Mouse (Mus musculus): ENCODE measurements around the gene Gna14.
A peak's percentile ranks its signal among the peaks of the same experiment; 100 is the strongest.

Gna14 gene

DNA sequence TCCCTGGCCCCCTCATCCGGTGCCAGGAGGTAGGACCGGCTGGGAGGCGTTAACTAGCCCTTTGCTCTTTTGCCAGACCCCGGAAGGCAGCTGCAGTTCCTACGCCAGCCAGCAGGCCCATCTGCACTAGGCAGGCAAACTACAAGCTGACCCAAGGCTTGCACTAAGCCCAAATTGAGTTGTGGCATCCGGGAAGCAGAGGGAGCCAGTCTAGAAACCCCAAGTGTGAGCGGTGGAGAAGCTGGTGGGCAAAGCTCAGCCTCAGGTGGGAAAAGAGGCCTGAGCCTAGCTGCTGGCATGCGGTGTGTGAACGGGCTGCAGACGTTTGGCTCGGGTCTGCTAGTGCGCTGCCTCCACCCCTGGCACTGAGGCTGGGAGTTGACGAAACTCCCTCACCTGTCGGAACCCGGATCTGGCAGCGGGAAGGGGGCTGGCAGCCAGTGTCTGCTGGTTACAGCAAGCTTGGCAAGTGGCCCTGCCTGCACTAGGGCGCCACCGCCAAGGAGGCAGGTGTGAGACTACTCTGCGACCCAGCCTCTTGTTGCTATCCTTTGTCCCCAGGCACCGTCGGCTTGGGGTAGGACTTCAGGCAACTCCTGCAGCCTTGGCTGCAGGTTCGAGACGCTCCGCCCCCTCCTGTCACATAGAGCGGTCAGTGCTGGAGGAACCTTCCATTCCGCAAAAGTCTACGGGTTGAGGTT, at the start of gene Gna14:
Gna14 (plus strand) TSS at position 232 of the 701 bp plus-strand sequence.
- DNase-seq: peak; percentile 64 to 68

DNA sequence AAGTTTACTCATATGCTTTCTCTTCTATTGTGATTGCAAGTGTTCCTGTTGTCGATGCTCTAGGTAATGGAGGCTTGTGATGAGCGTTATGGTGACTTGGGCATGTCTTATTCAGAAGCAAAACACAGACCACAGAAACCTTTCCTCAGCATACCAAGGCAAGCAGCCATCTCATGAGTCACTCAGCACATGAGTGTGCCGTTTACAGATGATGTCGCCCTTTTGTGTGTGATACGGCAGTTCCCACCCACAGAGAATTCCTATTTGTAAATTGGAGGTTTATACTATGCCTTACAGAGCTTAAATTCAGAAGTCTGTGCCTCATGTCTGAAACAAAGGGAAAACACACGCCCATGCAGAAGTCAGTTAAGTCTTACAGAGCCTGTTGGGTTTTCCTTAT, 49.0 kb upstream of the Gna14 start:
- no peak for DNase-seq

DNA sequence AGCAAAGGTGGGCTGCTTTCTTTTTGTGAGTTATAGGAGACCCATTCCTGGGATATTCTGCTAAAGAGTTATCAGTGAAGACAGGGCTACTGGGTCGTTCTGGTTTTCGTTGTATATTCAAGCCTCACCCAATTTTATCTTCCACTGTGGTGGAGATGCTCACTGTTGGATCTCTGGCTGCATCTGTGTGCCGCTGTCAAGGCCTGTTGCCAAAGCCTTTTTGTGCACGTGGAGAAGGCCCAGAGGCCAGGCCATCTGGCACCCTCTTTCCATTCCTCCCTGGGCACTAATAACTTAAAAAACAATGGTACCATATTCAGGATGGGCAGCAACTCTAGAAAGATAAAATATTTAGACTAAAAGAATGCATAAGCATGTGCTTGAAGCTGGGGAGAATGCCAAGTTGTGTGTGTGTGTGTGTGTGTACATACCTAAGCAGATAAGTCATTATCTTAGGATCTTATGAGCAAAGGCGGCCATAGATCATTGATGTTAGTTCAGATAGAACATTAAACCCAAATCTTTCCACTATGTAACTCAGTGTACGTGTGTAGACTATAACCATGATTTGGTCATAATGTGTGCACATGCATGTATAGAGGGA, 45.3 kb upstream of the Gna14 start:
- DNase-seq: no peak

DNA sequence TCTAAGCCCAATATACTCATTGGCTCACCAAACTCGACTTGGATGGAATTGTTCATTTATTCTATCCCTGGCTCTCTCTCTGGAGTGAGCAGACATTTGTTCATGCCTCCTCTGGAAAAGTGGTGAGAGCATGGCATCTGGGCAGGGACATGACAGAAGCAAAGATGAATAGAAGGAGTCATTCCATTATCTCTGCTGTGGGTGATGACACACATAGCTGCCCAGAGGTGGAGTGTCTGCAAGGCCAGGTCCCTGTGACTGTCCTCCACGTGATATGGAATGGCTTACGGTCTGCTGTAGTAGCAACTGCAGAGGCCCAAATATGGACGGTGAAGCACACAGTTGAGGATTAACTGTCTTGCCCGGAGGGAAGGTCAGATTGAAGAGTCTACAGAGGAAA, 41.2 kb upstream of the Gna14 start:
- DNase-seq: no peak

DNA sequence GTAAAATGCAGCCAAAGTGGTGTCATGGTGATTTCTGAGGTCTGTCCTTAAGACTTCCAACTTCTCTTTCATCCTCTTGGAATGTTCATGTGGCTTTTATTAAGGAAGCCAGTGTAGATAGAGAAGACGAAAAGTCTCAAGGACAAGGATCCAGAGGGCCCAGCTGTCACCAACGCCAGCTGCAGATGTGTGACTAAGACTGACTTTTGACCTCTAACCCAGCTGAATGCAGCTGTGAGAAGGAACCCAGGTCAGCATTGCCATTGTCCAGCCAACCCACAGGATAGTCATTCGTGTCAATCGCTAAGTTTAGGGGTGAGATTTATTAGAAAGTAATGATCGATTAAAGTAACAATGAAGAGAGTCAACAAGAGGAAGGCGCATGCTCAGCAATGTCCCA, 32.5 kb upstream of the Gna14 start:
- DNase-seq: no peak

DNA sequence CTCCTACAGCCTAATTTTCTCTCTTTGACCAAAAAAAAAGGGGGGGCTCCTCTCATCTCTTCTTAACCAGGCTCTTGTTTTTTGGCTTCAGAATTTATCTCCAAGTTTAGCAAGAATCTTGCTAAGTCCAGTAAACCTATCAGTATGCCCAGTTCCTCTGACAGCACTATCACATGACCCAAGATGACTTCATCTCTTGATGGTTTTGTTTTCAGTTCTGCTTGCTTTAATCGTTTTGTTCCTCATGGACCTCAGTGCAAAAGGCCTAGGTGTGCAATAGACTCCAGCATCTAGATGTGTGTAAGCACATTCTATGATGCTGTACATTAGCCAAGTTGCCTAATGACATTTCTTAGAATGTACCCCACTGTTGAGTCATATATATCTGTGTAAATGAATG, 27.8 kb upstream of the Gna14 start:
- DNase-seq: no peak

DNA sequence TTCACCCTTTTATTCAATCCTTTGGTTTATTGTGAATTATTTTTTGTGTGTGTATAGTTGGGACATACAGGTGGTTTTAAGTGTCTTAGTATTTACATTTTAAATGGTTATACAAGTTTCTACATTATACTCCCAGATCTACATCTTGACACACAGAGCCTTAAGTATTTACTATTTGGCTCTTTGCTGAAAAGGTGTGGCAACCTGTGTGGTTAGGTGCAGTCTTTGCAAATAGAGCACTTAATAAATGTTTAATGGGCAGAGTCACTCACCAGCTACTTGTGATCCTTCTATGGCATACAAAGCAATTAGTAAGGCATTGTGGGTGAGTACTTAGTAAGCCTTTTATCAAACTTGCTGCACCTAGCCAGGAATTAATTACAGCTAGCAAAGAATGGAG, 24.3 kb upstream of the Gna14 start:
- no peak for DNase-seq

DNA sequence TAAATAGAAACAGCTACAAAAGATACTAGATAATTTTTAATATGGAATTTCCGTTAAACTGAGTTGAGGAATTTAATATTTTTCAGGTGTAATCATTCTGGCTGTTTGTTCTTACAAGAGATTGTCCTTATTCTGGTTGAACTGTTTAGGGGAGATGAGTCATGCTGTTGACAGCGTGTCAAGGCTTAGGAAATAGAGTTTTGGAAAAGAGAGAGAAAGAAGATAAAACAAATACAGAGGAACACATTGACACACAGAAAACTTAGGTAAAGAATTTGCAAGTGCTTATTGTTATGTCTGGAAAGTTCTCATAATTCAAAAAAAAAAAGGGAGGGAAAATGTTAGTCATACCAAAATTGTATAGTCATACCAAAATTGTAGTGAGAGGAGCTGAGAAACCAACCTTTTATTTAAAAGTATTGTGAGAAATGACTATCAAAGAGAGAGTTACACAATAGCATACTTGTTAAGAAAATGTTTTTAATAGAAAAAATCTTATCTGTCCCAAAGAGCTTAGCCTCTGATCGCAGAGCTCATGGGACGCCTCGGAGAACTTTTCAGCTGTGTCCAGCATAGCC, 17.4 kb upstream of the Gna14 start:
- no peak for DNase-seq

DNA sequence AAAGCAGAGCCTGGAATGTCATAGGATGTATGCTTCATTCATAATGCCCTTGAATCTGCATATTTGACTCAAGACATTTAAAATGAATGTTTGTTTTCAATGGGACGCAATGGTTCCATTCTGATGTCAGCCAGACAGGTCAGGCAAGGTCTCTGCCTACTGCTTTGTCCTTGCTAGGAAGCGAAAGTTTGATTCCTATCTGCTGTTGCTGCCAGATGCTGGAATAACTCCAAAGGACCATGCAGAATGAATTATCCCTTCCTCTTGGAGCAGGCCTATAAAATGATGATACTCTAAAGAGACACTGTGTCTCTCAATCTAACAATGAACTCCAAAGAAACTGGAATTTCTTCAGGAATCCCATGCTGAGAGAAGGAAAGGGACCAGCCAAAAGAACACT, 10.0 kb upstream of the Gna14 start:
- no peak for DNase-seq

DNA sequence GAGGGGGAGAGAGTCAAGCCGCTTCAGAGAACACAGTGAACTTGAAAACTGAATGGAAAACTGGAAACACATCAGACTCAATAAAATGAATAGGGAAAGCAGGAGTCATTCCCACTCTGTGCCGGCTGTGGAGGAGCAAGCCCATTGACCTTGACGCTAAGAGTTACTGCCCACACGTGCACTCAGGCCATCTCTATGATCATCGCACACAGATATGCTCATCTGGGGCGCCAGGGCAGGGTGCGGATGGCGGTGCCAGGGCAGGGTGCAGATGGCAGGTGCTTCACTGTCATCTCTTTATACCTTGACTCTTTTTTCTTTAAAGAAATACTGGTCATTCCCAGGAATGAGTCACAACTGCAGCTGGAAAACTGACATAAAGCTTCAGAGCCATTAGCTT, 4.2 kb upstream of the Gna14 start:
- no peak for DNase-seq

DNA sequence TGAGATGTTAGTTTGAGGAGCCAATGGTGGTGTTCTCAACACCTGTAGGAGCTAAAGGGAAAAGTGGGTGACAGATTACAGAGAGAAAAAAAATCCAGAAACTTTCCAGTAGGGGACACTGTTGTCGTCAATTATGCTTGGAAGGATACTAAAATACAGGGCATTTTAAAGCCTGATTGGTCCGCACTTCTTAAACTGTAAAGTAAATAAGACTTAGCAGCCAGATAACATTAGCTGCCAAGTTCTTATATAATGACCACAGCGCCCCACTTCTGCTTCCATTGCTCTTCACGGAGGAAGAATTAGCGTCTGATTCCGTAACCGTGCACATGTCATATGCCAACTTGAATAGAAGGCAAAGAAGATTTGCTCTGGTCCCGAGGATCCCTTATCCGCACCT, 683 bp upstream of the Gna14 start:
- DNase-seq: no peak

DNA sequence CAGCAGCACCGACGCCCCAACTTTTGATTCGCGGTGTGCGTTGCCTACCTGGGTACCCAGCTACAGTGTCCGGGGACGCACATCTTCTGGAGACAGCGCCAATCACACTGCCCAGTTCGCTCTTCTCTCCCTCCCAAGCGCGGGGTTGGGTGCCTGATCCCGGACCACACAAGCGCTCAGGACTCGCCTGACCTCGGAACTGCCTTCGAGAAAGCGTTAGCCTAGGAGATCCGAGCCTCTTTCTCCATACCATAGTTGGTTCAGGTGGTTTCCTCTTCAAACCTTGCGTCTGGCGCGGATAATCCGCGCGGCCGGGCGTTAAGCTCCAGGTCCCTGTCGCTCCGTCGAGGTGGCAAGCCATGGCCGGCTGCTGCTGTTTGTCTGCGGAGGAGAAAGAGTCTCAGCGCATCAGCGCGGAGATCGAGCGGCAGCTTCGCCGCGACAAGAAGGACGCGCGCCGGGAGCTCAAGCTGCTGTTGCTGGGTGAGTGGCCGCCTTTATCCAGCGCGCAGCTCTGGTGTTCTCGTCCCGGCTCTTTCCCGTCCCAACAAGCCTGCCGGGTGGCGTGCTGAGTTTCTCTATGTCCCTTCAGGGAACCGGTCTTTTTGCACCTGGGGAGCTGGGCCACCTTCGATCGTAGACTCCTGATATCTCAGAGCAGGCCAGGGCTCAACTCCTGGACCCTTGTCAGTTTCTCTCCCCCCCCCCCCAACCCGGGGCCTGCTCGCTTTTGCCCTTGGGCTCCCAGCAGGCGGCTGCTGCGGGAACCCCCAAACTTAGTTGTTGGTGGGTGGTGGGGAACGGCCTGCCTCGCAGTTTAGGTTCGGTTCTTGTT, 990 bp downstream of the Gna14 start:
- peak; percentile 8 to 14 for DNase-seq

DNA sequence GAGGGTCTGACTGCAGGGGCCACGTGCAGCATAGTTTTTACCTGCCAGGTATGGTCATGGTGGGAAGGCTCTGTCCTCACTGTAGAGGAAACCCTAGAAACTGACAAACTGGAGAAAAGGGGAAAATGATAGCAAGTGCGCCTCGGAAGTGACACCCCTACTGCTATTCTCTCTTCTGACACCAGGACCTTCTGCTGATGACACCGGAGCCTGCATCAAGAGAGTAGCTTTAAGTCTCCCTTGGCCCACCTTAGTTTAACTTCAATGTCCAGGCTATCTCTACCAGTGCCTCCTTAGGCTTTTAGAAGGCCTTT, 1.6 kb downstream of the Gna14 start:
- no peak for DNase-seq

DNA sequence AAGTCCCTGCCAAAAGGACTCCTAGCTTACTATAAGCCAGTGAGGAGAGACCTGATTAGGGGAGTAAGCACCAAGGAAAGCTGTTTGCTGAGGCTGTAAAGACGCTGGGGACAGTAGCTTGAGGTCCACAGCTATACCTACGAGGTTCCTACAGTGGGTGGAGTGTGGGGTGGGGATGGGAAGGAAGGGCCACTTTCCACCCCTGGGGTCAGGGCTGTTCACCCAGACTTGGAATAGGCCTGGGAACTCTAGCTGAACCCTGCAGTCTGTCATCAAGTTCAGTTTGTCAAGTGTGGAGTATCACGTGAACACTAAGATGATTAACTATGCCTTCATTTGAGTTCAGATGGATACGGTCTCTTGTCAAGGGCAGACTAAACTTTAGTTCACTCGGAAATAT, 2.3 kb downstream of the Gna14 start:
- DNase-seq: no peak

DNA sequence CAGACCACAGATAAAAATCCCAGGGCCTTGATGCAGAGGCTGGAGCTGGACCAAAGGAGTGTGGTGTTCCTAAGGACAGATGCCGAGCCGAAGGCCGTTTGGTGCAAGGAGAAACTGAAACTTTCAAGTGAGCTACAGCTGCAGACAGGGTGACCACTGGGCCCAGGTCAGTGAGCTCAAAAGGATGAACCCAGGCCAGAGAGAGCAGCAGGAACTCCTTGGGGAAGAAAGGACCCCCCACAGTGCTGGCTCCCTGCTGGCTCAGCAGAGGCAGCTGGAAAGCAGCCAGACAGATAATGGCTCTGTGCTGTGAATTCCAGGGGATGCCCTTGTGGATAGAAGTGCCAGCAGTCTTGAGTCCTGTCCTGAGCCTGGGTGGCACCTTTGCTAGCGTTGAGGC, 3.7 kb downstream of the Gna14 start:
- no peak for DNase-seq

DNA sequence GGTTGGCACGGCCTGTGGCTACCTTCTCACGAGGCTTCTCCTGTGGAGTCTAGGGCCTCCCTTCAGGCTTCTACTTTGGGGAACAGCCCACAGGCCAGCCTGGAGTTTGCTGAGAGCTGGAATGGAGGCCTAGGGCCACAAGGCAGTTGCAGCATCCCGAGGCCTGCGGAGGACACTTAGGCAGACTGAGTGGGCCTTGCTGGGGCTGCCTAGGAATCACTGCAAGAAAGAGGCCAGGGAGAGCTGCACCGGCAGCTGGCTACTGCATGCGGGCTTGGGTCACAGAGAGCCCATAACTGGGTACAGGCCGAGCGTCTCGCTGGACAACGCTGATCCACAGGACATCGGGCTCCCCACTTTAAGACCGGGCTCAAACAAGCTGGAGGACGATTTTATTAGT, 4.3 kb downstream of the Gna14 start:
- DNase-seq: no peak

DNA sequence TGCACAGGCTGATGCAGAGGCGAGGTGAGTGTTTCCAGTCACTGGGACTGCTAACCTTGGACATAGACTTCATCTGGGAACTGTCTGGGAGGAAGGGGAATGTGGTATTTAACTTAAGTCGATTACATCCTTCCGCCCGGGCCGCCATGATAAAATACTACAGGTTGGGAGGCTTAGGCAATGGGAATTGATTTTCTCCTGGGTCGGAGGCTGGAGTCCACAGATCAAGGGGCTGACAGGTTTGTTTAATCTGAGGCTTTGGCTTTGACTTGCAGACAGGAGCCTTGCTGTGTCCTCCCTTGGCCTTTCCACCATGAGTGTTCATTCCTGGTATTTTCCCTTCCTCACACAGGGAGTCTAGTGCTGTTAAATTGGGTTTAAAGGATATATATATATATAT, 5.8 kb downstream of the Gna14 start:
- no peak for DNase-seq

DNA sequence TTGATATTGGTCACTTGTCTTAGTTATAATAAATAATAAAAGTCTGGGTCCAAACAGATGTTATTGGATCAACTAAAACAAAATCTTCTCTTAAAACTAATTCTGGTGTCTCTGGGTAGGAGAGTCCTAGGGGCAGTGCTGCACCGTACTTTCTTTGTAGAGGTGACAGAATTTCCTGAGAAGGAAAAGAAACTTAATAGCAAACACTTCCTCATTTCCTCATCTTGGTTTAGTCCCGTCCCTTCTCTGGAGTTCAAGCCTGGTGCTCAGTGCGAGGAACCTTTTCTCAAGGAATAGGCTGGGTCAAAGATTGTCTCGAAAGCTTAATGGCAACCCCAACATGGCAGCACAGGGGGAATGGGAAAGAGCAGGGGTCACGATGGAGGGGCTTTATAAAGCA, 7.8 kb downstream of the Gna14 start:
- no peak for DNase-seq

DNA sequence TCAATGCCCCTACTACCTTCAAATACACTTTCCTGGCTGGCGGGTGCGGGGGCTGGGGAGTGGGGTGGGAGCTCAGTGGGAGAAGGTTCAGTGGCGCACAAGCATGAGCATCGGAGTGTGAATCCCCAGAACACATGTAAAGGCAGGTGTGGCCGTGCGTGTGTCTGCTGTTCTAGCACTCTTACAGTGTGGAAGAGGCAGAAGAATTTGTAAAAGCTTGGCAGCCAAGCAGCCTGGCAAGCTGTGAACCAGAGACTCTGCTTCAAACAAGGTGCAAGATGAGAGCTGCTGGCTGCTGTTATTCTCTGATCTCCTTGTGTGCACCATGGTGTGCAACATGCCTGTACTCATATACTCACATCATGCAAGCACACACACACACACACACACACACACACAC, 11.1 kb downstream of the Gna14 start:
- DNase-seq: no peak

DNA sequence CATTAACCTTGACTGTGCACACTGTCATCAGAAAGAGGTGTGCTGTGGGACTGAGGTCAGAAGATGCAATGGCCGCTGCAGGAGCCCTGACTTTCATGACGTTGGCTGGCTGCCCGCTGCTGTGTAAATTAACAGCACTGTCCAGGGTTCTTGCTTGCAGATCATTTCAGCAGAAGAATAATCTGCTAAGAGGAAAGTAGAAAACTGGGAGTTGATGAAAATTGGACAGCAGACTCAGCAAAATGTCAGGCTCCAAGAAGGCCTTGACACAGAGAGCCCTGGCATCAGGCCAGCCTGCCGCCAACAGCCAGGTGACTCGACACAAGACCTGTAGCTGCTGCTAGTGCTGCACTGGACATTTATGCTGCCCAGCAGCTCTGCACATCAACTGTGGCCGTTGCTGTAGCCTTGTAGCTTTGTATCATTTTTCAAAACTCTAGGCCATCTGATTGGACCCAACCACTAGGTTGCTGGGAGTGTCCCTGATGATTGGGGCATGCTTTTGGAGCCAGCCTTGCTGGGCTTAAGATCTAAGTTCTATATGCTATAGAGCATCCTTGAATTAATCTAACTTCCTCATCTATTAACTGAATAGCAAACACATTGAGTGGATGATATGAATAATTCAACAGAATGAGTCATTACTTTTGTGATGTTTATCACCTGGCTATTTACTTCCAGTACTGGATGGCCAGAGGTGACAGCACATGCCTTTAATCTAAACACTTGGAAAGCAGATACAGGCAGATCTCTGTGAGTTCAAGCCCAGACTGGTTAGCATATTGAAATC, 12.5 kb downstream of the Gna14 start:
- no peak for DNase-seq

DNA sequence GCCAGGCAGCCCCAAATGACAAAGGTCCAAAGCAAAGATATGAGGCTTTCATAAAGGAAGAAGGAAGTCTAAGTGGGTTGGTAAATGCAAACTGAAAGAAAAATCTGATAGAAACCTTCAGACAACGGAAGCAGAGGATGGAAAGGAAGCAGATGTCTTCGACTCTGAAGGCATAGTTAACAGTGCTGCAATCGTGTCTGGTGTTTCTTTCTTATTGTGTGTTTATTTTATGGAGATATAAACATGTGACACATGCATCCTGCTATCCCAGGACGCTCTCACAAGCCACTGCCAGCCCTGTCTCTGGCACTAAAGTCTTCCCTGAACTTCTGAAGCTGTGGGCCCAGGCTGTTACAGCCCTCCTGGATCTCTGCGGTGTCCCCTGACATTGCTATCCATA, 13.2 kb downstream of the Gna14 start:
- no peak for DNase-seq

DNA sequence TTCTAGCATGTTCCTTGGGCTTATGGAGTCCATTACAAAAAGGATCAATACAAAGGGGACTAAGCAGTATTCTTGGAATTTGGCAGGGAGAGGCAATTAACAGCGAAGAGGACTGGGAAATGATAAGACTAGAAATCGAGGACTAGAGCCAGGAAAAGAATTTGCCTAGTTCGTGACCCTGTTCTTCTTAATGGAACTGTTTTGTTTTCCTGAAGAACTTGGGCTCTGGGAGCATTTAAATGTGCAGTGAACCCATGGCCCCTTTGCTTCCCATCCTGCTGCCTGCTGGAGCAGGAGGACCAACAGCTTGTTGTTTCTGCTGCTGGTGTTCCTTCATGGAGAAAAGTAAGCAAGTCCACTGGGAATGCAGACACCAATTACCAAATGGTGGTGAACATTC, 15.3 kb downstream of the Gna14 start:
- no peak for DNase-seq

DNA sequence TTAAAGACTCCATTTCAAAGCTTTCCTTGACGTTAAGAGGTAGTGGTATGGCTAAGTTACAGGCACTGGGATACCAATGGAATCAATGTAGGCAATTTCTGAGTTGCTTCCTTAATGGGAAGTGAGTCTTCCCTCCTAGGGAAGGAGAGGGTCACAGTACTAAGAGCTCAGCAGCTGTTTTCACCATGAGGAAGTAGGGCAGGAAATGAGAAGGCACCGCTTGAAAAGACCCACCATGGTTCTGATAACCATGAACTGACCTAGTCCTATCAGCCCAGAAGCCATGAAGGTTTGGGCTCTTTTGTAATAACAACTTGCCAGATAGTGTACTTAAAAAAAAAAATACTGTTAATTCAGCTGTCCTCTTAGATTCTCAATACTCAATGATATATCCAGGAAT, 20.6 kb downstream of the Gna14 start:
- no peak for DNase-seq
